Mouse (Mus musculus): ENCODE results near the gene Nol12.

GRCm38 (mm10) chr15:78948152-78948725 lies 13.5 kb downstream of the Nol12 start:
- TF ChIP-seq CTCF (IDR thresholded peaks at IDR 0.05) (no peak), POLR2A (IDR thresholded peaks at IDR 0.05; ENCODE audit: insufficient read depth, low read depth, low read length) (no peak)

Data from heart, adult 2 months (tissue).